Comparison of ENCODE assay signal across 8 mouse cellular contexts in the genomic region with DNA sequence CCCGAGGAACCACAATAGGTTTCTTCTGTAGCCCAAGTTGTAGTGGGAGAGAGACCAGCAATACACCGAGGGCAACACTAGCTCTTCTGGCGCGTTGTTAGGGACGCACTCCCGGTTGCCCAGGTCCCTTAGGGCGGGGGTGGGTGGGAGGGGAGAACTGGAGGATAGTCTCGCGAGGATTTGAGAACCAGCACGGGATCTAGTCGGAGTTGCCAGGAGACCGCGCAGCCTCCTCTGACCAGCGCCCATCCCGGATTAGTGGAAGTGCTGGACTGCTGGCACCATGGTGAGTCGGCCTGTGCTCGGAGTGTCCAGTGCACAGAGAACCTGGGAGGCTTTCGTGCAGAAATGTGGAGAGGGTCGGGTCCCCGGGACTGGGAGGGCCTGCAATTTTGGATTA. TPM values are rescaled to one million over a fixed set of nuclear protein-coding genes. Genes with fewer than 3 reads are reported as not detected.
DNase-seq lines count a peak whose midpoint lies in the region; ATAC-seq and TF ChIP-seq lines count a peak whose summit lies in the region.

Gene Gas8, plus strand, starts transcription at position 168 of the 400 bp plus-strand sequence.

- peaks cover 11% of the 10 kb centered on the region for H3K79me3 ChIP-seq in C2C12 (ENCODE audit: low read depth)

- peaks cover 29% of the 10 kb centered on the region for H3K36me3 ChIP-seq in C2C12 (ENCODE audit: control insufficient read depth, insufficient read depth)
- H3K36me3 ChIP-seq in erythroblast, embryonic 14.5 days (ENCODE audit: control insufficient read depth) = peaks cover 8% of the 10 kb centered on the region
- peaks cover 25% of the 10 kb centered on the region for H3K36me3 ChIP-seq in heart, embryonic 12.5 days
- H3K36me3 ChIP-seq in kidney, postnatal 0 days (ENCODE audit: insufficient read depth, low read length) = peaks cover 26% of the 10 kb centered on the region
- H3K36me3 ChIP-seq in liver, embryonic 11.5 days (ENCODE audit: control insufficient read depth, insufficient read depth, low read length) = peaks cover 14% of the 10 kb centered on the region
- H3K36me3 ChIP-seq in stomach, embryonic 14.5 days (ENCODE audit: control insufficient read depth, insufficient read depth, low read length) = peaks cover 13% of the 10 kb centered on the region; the same call in 1 of the 2 replicates

- peak within 1 kb of the TSS; percentile 84 for H3ac ChIP-seq in C2C12 (ENCODE audit: control insufficient read depth, insufficient read length, low read depth)

- H3K4me3 ChIP-seq in C2C12 (ENCODE audit: insufficient read depth, poor library complexity, severe bottlenecking) = peak within 1 kb of the TSS; percentile 72
- H3K4me3 ChIP-seq in erythroblast, embryonic 14.5 days (replicated peaks) = peak within 1 kb of the TSS; percentile 60
- H3K4me3 ChIP-seq in heart, embryonic 12.5 days = peak within 1 kb of the TSS; percentile 62
- H3K4me3 ChIP-seq in kidney, postnatal 0 days (replicated peaks; ENCODE audit: low read depth, low read length) = peak within 1 kb of the TSS; percentile 71
- H3K4me3 ChIP-seq in liver, embryonic 11.5 days (ENCODE audit: low read depth, low read length) = peak within 1 kb of the TSS; percentile 78
- peak within 1 kb of the TSS; percentile 86 for H3K4me3 ChIP-seq in stomach, embryonic 14.5 days (ENCODE audit: low read depth, low read length)

- H3K79me2 ChIP-seq in C2C12 (ENCODE audit: control insufficient read depth, insufficient read depth) = peaks cover 31% of the 10 kb centered on the region

- no peaks in the 10 kb centered on the region for H3K27me3 ChIP-seq in C2C12 (ENCODE audit: control insufficient read depth, insufficient read depth, insufficient read length)
- peaks cover 42% of the 10 kb centered on the region for H3K27me3 ChIP-seq in erythroblast, embryonic 14.5 days (ENCODE audit: control insufficient read depth)
- H3K27me3 ChIP-seq in heart, embryonic 12.5 days (replicated peaks) = peaks cover 39% of the 10 kb centered on the region
- peaks cover 10% of the 10 kb centered on the region; the same call in 1 of the 2 replicates for H3K27me3 ChIP-seq in kidney, postnatal 0 days (ENCODE audit: insufficient read depth, low read length)
- H3K27me3 ChIP-seq in liver, embryonic 11.5 days (replicated peaks; ENCODE audit: control insufficient read depth, insufficient read depth, low read length) = peaks cover 35% of the 10 kb centered on the region
- peaks cover 12% of the 10 kb centered on the region; the same call in 1 of the 2 replicates for H3K27me3 ChIP-seq in stomach, embryonic 14.5 days (ENCODE audit: control insufficient read depth, insufficient read depth, low read length)

- peak; percentile 91 for ATAC-seq in heart, embryonic 12.5 days (ENCODE audit: insufficient number of reproducible peaks, low FRiP score)
- peak; percentile 94 for ATAC-seq in kidney, postnatal 0 days (replicated peaks; ENCODE audit: low FRiP score, low read depth)
- peak; percentile 92 for ATAC-seq in liver, embryonic 11.5 days (replicated peaks; ENCODE audit: low FRiP score)
- peak; percentile 95 for ATAC-seq in stomach, embryonic 14.5 days (ENCODE audit: insufficient number of reproducible peaks, insufficient read depth, low FRiP score, low read depth)

- H3K9me3 ChIP-seq in erythroblast, embryonic 14.5 days (ENCODE audit: control insufficient read depth, low read length) = no peaks in the 10 kb centered on the region
- no peaks in the 10 kb centered on the region for H3K9me3 ChIP-seq in heart, embryonic 12.5 days (replicated peaks)
- no peaks in the 10 kb centered on the region for H3K9me3 ChIP-seq in kidney, postnatal 0 days (replicated peaks; ENCODE audit: low read length)
- no peaks in the 10 kb centered on the region for H3K9me3 ChIP-seq in liver, embryonic 11.5 days (ENCODE audit: control insufficient read depth, low read length)
- H3K9me3 ChIP-seq in stomach, embryonic 14.5 days (ENCODE audit: control insufficient read depth, low read depth, low read length) = no peaks in the 10 kb centered on the region

- WGBS in heart, embryonic 12.5 days = under 1% methylated on average over 20 of the region's 20 CpGs
- under 1% methylated on average over 20 of the region's 20 CpGs for WGBS in kidney, postnatal 0 days
- WGBS in liver, embryonic 11.5 days = under 1% methylated on average over 20 of the region's 20 CpGs
- 0% methylated on average over 20 of the region's 20 CpGs for WGBS in stomach, embryonic 14.5 days

- peak; percentile 39; the same call in 1 of the 2 replicates for TF ChIP-seq POLR2A in brain, embryonic 14.5 days (IDR thresholded peaks at IDR 0.05; ENCODE audit: borderline replicate concordance, extremely low read depth, insufficient read depth, insufficient read length, poor library complexity, severe bottlenecking)

- H3K4me2 ChIP-seq in heart, embryonic 12.5 days = peak within 1 kb of the TSS; percentile 84
- H3K4me2 ChIP-seq in kidney, postnatal 0 days (ENCODE audit: low read length) = peak within 1 kb of the TSS; percentile 84
- H3K4me2 ChIP-seq in liver, embryonic 11.5 days = peak within 1 kb of the TSS; percentile 93
- peak within 1 kb of the TSS; percentile 96 for H3K4me2 ChIP-seq in stomach, embryonic 14.5 days (replicated peaks; ENCODE audit: low read depth, low read length)

- DNase-seq in brain, embryonic 14.5 days (ENCODE audit: low read depth) = peak; percentile 97
- peak; percentile 99 for DNase-seq in kidney, postnatal 0 days (ENCODE audit: low spot score)
- DNase-seq in liver, embryonic 11.5 days (ENCODE audit: low spot score) = peak; percentile 88
- DNase-seq in naive thymus-derived CD4-positive, alpha-beta T cell, adult 2 months (ENCODE audit: low read depth) = peak; percentile 88

- peaks cover 26% of the 10 kb centered on the region for H3K4me1 ChIP-seq in erythroblast, embryonic 14.5 days (ENCODE audit: control insufficient read depth)
- peaks cover 29% of the 10 kb centered on the region for H3K4me1 ChIP-seq in heart, embryonic 12.5 days (replicated peaks)
- H3K4me1 ChIP-seq in kidney, postnatal 0 days (replicated peaks; ENCODE audit: insufficient read depth, low read length) = peaks cover 5% of the 10 kb centered on the region; the same call in 1 of the 2 replicates
- peaks cover 11% of the 10 kb centered on the region for H3K4me1 ChIP-seq in liver, embryonic 11.5 days (replicated peaks; ENCODE audit: control insufficient read depth, insufficient read depth, low read length)
- H3K4me1 ChIP-seq in stomach, embryonic 14.5 days (ENCODE audit: control insufficient read depth, insufficient read depth, low read length) = peaks cover 7% of the 10 kb centered on the region

- no peak for TF ChIP-seq CTCF in C2C12 (IDR thresholded peaks at IDR 0.05; ENCODE audit: control insufficient read depth, insufficient read depth, insufficient read length)
- peak; percentile 43; the same call in 1 of the 2 replicates for TF ChIP-seq CTCF in brain, embryonic 14.5 days (IDR thresholded peaks at IDR 0.05; ENCODE audit: borderline replicate concordance, extremely low read depth, insufficient read depth, insufficient read length)
- TF ChIP-seq CTCF in kidney, postnatal 0 days (IDR thresholded peaks at IDR 0.05; ENCODE audit: low read depth) = peak; percentile 15; the same call in 1 of the 2 replicates

- H3K27ac ChIP-seq in heart, embryonic 12.5 days (ENCODE audit: poor library complexity, severe bottlenecking) = no peak within 1 kb of the TSS
- no peak within 1 kb of the TSS for H3K27ac ChIP-seq in kidney, postnatal 0 days
- no peak within 1 kb of the TSS; the same call in 1 of the 2 replicates for H3K27ac ChIP-seq in liver, embryonic 11.5 days (ENCODE audit: low read depth, low read length)
- H3K27ac ChIP-seq in stomach, embryonic 14.5 days (ENCODE audit: low read length) = no peak within 1 kb of the TSS

- peak within 1 kb of the TSS; percentile 75 for H3K9ac ChIP-seq in heart, embryonic 12.5 days
- H3K9ac ChIP-seq in kidney, postnatal 0 days (ENCODE audit: low read depth, low read length) = peak within 1 kb of the TSS; percentile 77
- H3K9ac ChIP-seq in liver, embryonic 11.5 days (ENCODE audit: low read depth, low read length) = peak within 1 kb of the TSS; percentile 75
- peak within 1 kb of the TSS; percentile 64 for H3K9ac ChIP-seq in stomach, embryonic 14.5 days (replicated peaks; ENCODE audit: low read depth, low read length)

TF ChIP-seq in C2C12, 6 proteins besides CTCF, POLR2A, EP300 and RAD21:
- no peak for TF ChIP-seq MAX (IDR thresholded peaks at IDR 0.05)
- TF ChIP-seq FOSL1 (IDR thresholded peaks at IDR 0.05; ENCODE audit: insufficient read depth, low read length, poor library complexity, severe bottlenecking) = no peak
- no peak for TF ChIP-seq USF1 (IDR thresholded peaks at IDR 0.05; ENCODE audit: low read depth)
- no peak for TF ChIP-seq CEBPB (IDR thresholded peaks at IDR 0.05; ENCODE audit: low read depth)
- no peak for TF ChIP-seq MYOD1 (IDR thresholded peaks at IDR 0.05; ENCODE audit: control insufficient read depth, insufficient read length, low read depth)
- no peak for TF ChIP-seq MYOG (IDR thresholded peaks at IDR 0.05; ENCODE audit: control insufficient read depth, extremely low read depth, insufficient read length)
TF ChIP-seq in C2C12: peak in this region for 0.

RNA-seq across cellular contexts. Expression of gene Gas8, which starts in this region (rescaled TPM):
- polyA plus RNA-seq in C2C12 (2012; fragmentation: generic; extraction: Trizol) = 29.8 TPM
- 32.5 and 45.1 TPM in 2 replicates for polyA plus RNA-seq in brain, embryonic 14.5 days (2012; rRNA removed)
- polyA plus RNA-seq in erythroblast, embryonic 14.5 days (2012) = 0.16 and 0.22 TPM in 2 replicates
- polyA plus RNA-seq in heart, embryonic 12.5 days (2016; fragmentation: Nextera tagmentation; extraction: Ambion mirVana) = 14.4 and 15.8 TPM in 2 replicates
- 27.1 and 29.2 TPM in 2 replicates for polyA plus RNA-seq in kidney, postnatal 0 days (2015; fragmentation: Nextera tagmentation; extraction: Ambion mirVana)
- polyA plus RNA-seq in liver, embryonic 11.5 days (2014; fragmentation: Nextera tagmentation; extraction: Ambion mirVana) = 13.7 and 15.5 TPM in 2 replicates
- 31.3 and 32.5 TPM in 2 replicates for polyA plus RNA-seq in stomach, embryonic 14.5 days (2014; fragmentation: Nextera tagmentation; extraction: Ambion mirVana)

Comparison
In these comparisons a context has a peak if more than half of its experiments do, and no peak if none do; other contexts are left out.
1. RNA of gene Gas8 (polyA plus RNA-seq): 32.5 to 45.1 TPM in brain, embryonic 14.5 days, 31.3 to 32.5 TPM in stomach, embryonic 14.5 days, 29.8 TPM in C2C12 (single experiment), 27.1 to 29.2 TPM in kidney, postnatal 0 days, 14.4 to 15.8 TPM in heart, embryonic 12.5 days and 13.7 to 15.5 TPM in liver, embryonic 11.5 days; 0.16 to 0.22 TPM in erythroblast, embryonic 14.5 days; every median in the first group is over 10 times any median in the second.
2. Peak in every context shown above with its lines, with median percentiles within 50 percentile points of each other: H3K4me3 ChIP-seq, DNase-seq, ATAC-seq, H3K4me2 ChIP-seq and H3K9ac ChIP-seq.